Mouse (Mus musculus) T-helper 17 cell (primary cell): ENCODE measurements around the gene Cdv3.

Source experiments
- in situ Hi-C, 2 experiments: fragments of 300-600 bp; cut with MboI, MseI; formaldehyde crosslinking; loops; 1 replicate in 1 of 2; 2 replicates in 1 of 2; pipeline ENCODE4 v1.15.1; 2025; ENCODE audit warnings: high pct_unique_total_duplicates in 2 of 2

Cdv3 gene

DNA sequence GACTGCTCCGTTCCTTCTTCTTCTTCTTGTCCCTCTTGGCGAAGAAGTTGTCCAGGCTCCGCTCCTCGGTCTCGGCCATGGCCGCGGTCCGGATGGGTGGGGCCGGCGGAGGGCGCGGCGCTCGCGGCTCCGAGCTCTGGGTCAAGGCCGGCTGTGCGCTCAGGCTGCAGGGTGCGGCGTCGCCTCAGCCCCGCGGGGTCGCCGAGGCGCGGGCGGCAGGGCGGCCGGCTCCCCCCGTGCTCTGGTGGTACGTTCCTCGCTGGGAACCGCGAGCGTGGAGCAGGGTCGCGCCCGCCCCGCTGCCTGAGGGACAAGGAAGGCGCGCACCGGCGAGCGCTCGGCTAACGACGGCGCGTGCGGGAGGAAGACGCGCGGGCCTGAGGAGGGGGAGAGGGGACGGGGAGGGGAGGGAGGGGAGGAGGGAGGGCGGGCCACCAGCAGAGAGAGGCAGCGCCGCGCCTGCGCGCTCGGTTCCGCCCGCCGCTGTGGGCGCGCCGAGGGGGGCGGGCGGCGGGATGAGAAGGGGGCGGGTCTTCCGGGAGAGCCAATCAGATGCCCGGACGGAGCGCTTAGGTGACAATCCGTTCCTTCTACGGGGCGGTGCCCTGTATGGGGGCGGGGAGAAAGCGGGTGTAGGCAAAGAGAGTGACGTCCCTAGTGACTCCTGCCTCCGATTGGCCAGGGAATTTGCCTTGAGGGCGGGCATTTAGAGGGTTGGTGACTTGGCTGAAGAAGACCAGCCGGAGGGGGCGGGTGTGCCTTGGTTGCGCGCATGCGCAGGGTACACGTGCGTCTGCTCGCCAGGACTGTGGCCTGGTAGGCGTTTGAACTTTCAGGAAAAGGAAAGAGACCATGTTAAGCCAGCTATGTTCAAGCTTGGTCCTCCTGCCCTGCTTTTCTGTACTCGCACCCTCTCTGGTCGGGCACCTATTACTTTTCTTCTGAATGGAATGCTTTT, at the start of gene Cdv3:
Gene Cdv3, minus strand, starts transcription at position 551 of the 958 bp plus-strand sequence.
- in situ Hi-C loops = no loop called here

DNA sequence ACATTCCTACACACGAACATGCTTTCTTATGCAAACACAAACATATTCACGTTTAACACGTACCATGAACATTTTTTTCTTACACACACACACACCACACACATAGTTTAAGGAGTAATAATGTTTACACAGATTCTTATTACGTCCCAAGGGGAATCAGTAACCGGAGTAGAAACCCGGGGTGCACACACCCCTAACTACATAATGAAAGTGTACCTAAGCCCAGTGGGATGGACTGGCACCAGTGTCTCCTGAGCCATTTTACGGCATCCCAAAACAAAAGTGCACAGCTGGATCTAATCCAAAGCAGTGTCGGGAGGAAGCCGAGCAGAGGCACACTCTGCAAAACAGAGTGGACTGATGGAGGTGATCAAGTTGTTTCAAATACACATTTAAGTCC, 47.8 kb upstream of the Cdv3 start:
- in situ Hi-C loops = no loop called here

DNA sequence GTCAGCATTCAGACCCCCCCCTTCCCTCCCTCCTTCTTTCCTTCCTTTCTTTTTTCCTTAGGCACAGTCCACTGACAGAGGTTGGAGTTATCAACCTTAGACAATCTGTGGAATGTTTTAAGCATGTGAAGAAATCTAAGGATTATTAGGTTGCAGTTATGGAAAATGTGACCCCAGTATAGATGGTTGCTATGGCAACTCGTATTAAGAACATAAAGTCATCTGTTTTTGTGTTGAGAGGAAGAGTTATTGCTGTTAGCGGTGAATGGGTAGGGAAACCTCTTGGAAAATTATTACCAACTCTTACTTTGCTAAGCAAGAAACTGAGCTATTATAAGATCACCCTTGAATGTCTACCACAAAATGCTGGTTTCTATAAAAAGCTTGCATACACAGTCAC, 43.5 kb upstream of the Cdv3 start:
- in situ Hi-C loops = no loop called here

DNA sequence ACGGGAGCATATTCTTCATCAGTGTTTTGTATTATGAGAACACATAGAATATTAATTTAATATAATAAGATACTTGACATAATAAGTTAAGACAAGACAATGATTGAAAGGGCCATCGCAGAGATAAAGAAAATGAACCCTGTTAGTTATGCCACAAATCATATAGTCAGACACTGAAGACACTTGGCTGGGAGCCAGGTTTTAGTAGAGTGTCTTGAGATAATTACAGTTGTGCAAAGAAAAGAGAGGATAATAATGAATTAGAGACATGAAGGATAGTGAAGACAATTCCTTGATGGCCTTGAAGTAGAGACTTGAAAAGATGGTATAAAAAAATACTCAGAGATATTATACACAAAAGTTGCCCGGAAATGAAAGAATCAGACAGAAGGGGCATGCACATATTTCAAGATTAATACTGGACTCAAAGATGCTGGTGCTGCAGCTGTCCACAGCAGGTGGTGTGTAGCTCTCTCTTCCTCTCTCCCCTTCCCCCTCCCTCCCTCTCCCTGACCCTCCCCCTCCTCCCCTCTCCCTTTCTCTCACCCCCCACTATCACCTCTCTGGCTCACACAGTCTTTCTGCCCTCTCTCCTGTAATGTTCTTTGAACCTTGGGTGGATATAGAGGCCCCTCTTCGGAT, 42.6 kb upstream of the Cdv3 start:
- in situ Hi-C loops = no loop called here

DNA sequence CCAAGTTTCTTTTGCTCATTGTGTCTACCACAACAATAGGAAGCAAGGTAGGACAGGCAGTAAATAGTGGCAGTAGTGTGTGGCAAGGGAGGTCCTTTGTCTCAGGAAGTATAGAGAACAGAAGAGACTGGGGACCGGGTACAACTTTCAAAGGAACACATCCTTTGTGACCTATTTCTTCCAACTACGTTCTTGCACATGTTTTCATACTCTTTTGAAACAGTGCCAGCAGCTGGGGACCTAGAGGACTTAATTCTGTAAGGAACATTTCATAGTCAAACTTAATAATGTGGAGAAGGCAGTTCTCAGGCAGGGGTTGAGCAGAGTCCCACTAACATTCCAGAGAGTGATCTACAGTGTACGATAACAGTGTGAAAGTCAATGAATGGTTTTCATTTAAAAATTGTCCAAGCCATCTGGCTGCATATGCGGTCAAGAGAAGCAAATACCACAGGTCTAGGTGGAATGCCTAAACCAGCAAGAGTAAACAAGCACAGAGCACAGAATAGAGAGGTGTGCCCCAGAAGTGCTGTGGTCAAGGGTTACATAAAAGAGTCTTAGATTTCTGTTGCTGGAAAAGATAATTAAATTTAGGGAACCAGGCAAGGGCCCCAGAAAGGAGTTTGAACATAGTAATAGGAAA, 37.8 kb upstream of the Cdv3 start:
- in situ Hi-C loops = no loop called here

DNA sequence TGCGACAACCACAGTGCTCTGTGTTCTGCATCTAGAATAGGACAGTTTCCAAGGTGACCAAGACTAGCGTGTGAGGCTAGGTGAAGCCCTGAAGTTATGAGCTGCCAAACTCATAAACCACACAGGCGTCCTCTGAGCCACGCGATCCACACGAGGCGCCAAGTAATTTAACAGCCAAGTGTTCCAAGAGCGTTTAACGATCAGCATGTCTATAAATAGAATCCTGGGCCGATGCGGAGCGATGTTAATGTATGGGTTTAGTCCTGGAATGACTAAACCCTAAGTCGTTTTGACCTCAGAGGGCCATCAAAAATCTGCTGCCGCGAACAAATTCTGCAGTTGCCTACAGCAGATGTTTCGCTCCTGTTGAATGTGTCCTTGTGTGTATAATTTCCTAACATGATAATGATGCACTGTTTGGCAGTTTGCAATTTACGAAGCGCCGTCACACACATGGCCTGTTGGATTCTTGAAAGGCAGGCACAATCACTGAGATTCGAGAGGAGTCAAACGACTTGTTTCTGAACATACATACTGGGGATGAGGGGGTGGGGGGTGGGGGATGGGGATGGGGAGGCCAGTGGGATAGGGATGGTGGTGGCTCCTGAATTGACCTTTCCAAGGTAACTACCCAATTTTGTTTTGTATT, 33.0 kb upstream of the Cdv3 start:
- in situ Hi-C loops = no loop called here

DNA sequence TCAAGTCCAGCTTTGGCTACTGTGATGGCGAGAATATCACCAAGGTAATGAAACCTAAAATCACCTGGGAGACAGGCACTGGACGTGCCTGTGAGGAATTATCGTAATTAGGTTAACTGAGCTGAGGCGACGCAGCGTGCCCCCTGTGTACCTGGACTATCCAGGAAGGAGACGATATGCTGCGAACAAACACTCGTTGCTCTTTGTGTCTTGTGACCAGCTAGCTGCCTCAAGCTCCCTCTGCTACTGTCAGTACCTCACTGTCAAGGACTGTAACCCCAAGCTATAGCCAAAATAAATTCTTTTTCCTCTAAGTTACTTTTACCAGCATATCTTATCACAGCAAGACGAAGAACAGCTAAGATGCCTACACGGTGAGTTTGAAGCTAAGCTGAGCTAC, 27.6 kb upstream of the Cdv3 start:
- in situ Hi-C loops = no loop called here

DNA sequence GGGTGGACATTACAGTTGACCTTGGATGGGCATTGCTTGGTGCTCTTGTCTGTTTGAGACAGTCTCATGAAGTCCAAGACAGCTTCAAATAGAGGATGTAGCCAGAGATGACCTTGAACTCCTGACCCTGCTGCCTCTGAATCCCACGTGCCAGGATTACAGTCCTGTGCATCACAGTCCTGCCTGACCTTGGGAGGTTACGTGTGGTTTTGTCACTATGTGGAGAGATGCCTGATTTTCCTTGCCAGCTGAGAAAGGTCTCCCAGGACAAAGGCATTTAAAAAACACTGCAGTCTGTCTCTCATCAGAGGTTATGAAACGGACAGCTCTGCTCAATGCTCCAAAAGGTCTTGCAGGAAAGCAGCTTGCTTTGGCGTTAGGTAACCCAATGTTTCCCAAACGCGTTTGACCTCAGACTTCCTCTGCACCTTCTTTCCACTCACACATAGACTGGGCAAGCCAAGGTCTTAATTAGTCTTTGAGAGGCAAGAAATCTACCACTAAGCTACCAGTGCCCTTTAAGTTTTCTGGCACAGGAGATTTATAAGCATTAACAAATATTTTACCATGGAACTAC, 26.2 kb upstream of the Cdv3 start:
- in situ Hi-C loops = no loop called here

DNA sequence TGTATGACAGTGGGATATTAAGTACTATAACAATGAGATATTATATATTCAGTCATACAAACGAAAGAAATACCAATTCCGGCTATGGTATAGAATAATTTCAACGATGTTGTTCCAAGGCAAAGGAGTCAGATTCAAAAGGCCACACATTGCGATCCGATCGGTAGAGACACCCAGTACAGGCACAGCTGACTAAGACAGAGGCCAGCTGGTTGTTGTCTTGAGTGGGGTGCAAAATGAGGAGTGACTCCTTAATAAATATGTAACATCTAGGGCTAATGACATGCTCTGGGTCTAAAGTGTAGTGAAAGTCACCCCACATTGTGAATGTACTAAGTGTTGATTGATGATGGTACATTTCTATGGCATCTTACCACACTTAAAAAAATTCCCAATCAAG, 23.6 kb upstream of the Cdv3 start:
- in situ Hi-C loops = no loop called here

DNA sequence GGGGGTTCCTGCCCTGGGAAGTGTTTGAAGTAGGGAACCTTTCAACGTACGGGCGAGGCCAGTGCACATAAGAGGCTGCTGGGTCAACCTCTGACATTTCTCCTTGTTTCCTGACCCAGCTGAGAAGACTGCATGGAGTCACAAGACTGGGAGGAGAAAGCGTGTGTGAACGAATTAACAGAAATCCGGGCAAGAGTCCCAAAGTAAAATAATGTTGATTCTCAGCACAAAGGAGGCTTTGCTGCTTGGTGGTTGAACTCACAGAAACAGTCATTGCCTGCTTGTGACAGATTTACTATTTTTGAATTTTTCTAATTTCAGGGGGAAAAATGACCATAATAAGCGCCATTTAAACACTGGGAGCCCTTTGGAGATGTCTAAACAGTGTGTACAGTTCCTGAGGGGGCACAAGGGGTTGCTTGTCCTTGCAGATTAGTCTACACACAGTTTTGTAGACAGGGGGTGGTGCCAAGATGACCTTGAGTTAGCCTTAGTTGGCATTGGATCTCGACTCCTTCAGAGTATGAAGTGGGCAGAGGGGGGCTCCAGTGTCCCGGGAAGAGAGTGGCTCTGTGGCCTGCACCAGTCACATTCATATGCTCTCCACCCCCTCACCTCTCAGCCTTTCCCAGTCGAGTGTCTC, 21.5 kb upstream of the Cdv3 start:
- in situ Hi-C loops = no loop called here

DNA sequence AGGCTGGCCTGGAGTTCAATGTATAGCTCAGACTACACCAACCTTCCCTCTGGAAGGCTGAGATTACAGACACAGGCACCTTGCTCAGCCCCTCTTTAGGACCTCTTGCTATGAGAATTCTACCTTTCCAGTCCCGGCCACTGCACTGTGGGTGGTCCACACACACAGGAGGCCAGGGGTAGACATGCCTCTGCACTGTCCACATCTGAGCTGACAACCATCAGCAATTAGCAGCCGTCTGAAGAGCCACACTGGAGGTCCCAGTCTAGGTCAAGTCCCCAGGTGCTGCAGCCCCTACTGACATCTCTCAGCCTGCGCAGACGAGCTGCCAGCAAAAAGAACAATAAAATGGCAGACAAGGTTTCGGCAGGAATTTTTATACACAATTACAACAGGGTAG, 20.9 kb upstream of the Cdv3 start:
- in situ Hi-C loops = no loop called here

DNA sequence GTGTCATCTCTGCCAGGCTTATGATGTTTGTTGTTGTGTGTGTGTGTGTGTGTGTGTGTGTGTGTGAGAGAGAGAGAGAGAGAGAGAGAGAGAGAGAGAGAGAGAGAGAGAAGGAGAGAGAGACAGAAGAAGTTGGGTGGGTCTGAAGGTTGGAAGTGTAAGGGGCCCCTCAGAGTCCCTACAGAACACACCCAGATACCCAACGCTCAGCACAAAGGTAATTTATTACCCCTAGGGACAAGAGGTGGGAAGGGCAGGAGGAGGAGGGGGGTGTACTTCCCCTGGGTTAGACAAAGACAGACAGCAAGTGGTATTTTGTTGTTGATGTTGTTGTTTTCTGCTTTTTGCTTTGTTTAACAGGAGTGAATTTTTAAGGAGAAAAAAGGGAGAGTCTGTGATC, 20.0 kb upstream of the Cdv3 start:
- in situ Hi-C loops = no loop called here

DNA sequence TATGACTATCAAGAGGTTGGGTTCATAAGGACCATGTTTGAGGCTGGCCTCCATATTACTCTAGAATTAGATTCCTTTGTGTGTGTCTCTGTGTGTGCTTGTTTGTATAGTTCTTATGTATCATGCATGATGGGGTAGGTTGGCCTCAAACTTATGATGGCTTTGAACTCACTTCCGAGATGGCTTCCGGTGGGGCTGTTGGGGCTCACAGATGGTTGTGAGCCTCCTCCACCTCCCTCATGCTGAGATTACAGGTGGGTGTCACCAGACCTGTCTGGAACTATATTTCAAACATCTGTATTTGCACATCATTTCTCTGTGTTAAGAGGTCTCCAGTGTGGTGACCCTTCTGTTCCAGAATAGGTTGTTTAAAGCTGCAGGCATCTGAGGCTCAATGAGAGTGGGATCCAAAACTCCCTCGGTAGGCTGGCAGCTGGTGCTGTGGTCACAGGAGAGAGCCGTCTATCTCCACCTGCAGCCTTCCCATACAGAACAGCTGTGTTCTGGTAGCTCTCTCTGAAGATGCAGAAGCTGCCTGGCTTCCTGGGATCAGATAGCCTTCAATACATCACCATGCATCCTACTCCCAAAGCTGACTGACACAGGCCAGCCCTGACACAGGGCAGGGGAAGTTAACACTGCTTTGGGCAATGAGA, 18.6 kb upstream of the Cdv3 start:
- in situ Hi-C loops = no loop called here

DNA sequence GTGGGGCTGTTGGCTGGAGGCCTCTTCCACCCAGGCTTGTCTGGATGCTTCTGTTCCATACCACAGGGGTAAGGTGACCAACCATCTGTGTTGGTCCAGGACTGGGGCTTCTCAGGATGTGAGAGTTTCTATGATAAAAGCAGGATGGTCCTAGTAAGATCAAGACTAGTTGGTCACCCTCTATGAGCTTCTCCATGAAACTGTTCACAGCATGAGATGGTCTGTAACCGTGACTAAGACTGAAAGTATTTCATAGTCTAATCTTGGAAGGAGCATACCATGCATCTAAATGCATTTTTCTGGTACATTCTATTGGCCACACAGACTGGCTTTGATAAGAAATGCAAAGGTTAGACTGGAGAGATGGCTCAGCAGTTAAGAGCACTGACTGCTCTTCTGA, 17.9 kb upstream of the Cdv3 start:
- in situ Hi-C loops = no loop called here

DNA sequence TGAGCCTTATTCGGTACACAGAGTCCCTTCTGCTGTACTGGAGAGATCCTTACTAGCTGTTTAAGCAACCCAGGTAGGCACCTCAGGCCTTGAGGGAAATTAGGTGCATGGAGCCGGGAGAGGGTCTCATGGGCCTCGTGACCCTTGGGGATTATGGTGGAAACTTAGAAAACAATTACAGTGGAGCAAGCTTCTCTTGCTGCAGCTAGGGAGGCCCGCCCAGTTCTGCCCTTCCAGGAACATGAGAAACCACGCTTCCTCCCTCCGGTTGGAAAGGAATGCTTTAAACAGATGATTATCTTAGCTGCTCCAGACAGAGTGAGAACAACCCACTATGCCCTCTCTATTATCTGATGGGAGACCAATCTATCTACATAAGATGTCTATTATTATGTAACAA, 17.3 kb upstream of the Cdv3 start:
- in situ Hi-C loops = no loop called here

DNA sequence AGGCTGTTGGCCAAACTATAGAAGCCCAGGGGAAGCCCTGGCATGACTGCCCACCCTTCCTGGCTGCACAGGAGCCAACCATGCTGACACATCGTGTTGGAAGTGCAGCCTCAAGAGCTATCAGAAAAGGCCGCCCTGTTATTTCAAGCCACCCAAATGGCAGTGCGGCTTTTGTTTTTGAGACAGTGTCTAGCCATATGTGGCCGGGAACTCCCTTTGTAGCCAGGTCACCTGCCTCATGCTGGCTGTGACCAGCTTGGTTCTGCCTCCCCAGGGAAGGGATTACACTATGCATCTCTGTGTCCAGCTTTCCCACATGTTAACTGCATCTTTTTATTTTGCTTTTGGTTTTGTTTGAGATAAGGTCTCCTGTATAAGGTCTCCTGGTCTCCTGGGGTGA, 14.9 kb upstream of the Cdv3 start:
- in situ Hi-C loops = no loop called here

DNA sequence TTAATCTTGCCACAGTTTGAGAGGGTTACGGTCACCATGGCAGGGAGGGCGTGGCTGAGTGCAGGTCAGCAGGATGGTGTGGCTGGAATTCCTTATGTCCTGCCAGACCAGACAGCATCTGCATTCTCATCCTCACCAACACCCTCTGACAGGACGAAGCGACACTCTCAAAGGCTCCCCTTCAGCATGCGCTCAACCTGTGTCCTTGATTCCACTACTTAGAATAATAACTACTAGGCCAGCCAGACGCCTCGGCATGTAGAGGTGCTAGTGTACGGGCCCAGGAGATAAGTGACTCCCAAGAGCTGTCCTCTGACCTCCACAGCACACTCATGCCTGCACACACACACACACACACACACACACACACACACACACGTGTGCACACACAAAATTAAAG, 13.6 kb upstream of the Cdv3 start:
- in situ Hi-C loops = loop anchor here in 1 of 2 experiments (5.0 to 10.0 kb wide), 2 partner anchors 623 to 1746 kb away; partner anchors contain the start of gene Nphp3

DNA sequence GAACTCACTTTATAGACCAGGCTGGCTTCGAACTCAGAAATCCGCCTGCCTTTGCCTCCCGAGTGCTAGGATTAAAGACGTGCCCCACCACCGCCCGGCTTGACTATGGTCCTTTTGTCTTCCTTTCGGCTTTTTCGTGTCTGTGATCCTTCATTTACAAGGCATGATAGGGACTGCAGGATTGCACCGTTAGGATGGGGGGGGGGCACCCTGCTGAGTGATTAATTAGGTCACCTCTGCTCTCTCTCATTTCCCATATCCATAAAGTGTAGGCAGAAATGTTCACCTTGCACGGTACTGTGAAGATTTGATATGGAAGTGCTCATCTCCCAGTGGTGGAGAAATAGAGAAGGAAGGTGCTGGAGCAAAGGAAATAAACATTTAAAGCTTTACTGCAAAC, 13.0 kb upstream of the Cdv3 start:
- in situ Hi-C loops = loop anchor here in 1 of 2 experiments (5.0 to 10.0 kb wide), 2 partner anchors 624 to 1746 kb away; partner anchors contain the start of gene Nphp3

DNA sequence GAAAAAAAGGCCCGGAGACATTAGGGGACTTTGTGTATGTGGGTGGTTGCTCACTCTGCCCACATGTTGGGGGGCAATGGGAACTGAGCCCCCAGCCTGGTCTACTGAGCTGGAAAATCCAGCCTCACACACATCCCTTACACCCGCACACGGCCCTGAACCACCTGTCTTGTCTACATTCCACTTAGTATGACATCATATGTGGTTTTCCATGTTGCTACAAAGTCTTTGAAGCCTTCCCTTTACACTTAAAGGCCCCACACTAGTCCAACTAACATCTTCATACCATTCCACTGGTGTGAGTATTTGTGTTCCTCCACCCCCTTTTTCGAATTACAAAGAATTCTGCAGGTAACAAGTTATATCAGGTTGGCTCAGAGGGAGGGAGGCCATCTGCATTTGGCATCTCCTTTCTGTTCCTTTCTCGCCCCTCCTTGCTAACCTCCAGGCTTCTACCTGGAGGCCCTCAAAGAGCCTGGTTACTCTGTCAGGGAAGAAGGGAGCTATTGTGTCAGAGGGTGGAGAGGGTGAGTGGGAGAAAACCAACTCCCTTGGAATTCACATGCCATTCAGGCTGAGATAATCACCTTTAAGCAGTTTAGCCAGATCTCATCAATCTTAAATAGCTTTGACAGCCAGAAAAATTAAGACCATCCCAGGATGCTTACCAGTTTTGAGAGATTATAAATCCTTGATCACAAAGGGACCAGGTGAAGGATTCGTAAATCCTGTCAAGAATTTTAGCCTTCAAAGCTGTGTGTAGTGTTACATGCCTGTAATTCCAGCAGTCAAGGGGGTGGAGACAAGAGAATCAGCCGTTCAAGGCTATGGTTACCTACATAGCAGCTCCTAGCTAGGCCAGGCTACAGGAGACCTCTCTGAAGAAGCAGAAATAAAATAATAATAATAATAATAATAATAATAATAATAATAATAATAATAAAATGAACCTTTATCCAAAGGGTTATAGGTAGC, 11.0 kb upstream of the Cdv3 start:
- in situ Hi-C loops = loop anchor here in 1 of 2 experiments (5.0 to 10.0 kb wide), 2 partner anchors 626 to 1748 kb away; partner anchors contain the start of gene Nphp3
